Mouse (Mus musculus): ENCODE data around the gene Eif3b.

DNA sequence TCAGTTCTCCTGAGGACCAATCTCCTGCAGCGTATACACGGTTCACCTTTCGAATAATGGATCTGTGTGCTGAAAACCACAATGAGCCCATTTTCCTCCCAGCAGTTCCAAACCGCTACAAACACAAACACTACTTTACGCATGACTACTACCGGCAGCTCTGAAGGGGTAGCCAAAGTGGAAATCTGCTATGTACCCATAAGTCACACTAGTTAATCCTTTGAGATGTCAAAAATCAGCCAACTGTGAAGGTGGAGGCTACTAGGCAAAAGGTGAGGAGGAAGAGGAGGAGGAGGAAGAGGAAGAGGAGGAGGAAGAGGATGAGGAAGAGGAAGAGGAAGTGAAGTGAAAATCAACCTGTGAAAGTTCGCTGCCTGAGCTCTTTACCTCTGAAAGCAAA, 31.9 kb upstream of the Eif3b start:
- TF ChIP-seq POLR2A (IDR thresholded peaks at IDR 0.05; ENCODE audit: low read depth, low read length) = no peak
- no peak for TF ChIP-seq CTCF (IDR thresholded peaks at IDR 0.05; ENCODE audit: borderline replicate concordance, insufficient read depth, low read length)
